Mouse (Mus musculus) hindbrain, embryonic 14.5 days (tissue): ENCODE results near the gene Jam3. TPM values are rescaled to one million over a fixed set of nuclear protein-coding genes. Genes with fewer than 3 reads are reported as not detected.

Experiments used
- ATAC-seq: fragments of 200-750 bp; cut with Nextera tagmentation; 2 replicates; pipeline ENCODE4 v1.8.0; 2017; ENCODE audit warnings: moderate number of reproducible peaks, mild to moderate bottlenecking, moderate TSS enrichment, moderate library complexity; ENCODE audit not compliant: low FRiP score
- DNase-seq: peaks from one replicate; pipeline ENCODE4 v3.0.0-alpha.2; 2015; ENCODE audit warnings: low spot score
- H3K27ac ChIP-seq: fragments of 300-500 bp; sonication (generic); 2 replicates; pipeline ENCODE4 v1.5.1; 2014; ENCODE audit warnings: mild to moderate bottlenecking, moderate library complexity
- H3K27me3 ChIP-seq: fragments of 300-500 bp; sonication (generic); 2 replicates; pipeline ENCODE4 v1.6.1; 2014; ENCODE audit warnings: mild to moderate bottlenecking, low read length, mixed read lengths; ENCODE audit not compliant: control insufficient read depth, insufficient read depth
- H3K36me3 ChIP-seq: fragments of 300-500 bp; sonication (generic); replicated peaks from 2 replicates; pipeline ENCODE4 v1.6.1; 2014; ENCODE audit not compliant: control insufficient read depth, insufficient read depth
- H3K4me1 ChIP-seq: fragments of 300-500 bp; sonication (generic); replicated peaks from 2 replicates; pipeline ENCODE4 v1.6.1; 2014; ENCODE audit warnings: antibody characterized with exemption, low read length, mixed read lengths; ENCODE audit not compliant: control insufficient read depth, insufficient read depth
- H3K4me2 ChIP-seq: fragments of 300-500 bp; sonication (generic); replicated peaks from 2 replicates; pipeline ENCODE4 v1.6.1; 2014; ENCODE audit warnings: mild to moderate bottlenecking, moderate library complexity
- H3K4me3 ChIP-seq: fragments of 300-500 bp; sonication (generic); replicated peaks from 2 replicates; pipeline ENCODE4 v1.5.1; 2014; ENCODE audit warnings: mild to moderate bottlenecking, low read length
- H3K9ac ChIP-seq: fragments of 300-500 bp; sonication (generic); 2 replicates; pipeline ENCODE4 v1.6.1; 2014
- H3K9me3 ChIP-seq: fragments of 300-500 bp; sonication (generic); 2 replicates; pipeline ENCODE4 v1.6.1; 2016; ENCODE audit warnings: low read length; ENCODE audit not compliant: control insufficient read depth
- WGBS: fragments of 180-500 bp; shearing (Covaris S2); extraction: QIAGEN DNeasy Blood & Tissue Kit; methylation state at CpG from one replicate; pipeline ENCODE4 v1.1.7; 2014; 5-methylcytosine and 5-hydroxymethylcytosine counted together
- polyA plus RNA-seq: library from polyadenylated mRNA; unstranded; fragments of >200 nt; fragmentation: Nextera tagmentation; extraction: Ambion mirVana; gene quantifications from 2 replicates; pipeline ENCODE4 v1.2.1, GENCODE M21; 2014

The Jam3 gene
- 44.5 and 46.1 TPM in 2 replicates for polyA plus RNA-seq

DNA sequence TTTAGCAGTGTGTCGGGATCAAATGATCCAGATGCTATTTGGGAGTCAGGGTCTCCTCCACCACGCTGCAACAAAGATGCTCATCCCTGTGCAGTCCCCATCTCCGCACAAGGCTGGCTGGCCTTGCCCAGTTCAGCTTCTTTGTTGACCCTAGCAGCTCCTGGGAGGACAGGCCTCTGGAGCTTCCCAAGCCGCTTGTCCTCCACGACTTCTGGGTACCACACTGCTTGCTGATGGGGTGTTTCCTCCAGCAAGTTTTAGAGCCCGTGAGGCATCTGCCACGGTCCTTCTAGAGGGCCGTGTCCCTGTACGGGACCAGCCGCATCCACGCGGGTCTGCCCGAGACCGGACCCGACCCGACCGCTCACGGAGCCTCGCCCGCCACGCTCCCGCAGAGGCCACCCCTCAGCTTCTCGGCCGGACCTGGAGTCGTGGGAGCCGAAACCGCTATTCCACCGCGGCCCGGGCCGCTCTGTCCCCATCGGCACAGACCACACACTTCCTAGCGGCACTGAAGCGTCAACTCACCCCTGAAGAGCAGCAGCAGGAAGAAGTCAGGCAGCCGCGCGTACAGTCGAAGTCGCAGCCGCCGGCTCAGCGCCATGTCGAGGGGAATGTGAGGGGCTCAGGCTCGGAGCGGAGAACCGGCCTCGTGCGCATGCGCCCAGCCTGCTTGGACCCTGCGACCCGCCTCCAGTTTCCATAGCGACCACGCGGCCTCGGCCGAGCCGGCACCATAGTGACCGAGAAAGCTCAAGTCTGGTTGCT, at the start of gene Jam3:
Gene Jam3, minus strand, starts transcription at position 659 of the 768 bp plus-strand sequence.
- H3K4me2 ChIP-seq = peak within 1 kb of the TSS; percentile 62
- no peaks in the 10 kb centered on the region for H3K9me3 ChIP-seq
- peak within 1 kb of the TSS; percentile 56 for H3K4me3 ChIP-seq
- H3K27me3 ChIP-seq = no peaks in the 10 kb centered on the region
- peak within 1 kb of the TSS; percentile 86 for H3K27ac ChIP-seq
- H3K9ac ChIP-seq = peak within 1 kb of the TSS; percentile 70
- ATAC-seq (peak; percentile 98), DNase-seq (peak; percentile 97)
- peaks cover 32% of the 10 kb centered on the region for H3K4me1 ChIP-seq
- H3K36me3 ChIP-seq = no peaks in the 10 kb centered on the region
- under 1% methylated on average over 57 of the region's 58 CpGs for WGBS

DNA sequence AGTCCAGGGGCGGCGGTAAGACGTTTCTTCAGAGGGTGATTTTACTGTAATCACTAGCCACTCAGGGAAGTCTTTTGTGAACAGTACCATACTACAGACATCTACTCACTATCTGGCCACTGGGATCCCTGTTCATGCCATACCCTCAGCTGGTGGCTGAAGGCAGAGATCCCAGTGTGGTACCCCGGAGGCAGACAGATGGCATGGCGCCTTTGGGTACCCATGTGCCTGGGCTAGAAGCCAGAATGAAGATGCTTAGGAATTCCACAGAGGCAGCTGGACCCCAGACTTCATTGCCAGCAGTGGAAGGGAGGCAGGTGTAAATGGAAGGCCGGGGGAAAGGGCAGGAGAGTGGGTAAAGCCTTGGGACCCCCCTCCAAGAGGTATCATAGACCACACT, 49.0 kb upstream of the Jam3 start:
- DNase-seq = no peak
- ATAC-seq = no peak
- H3K9ac ChIP-seq = no peak overlapping the region

DNA sequence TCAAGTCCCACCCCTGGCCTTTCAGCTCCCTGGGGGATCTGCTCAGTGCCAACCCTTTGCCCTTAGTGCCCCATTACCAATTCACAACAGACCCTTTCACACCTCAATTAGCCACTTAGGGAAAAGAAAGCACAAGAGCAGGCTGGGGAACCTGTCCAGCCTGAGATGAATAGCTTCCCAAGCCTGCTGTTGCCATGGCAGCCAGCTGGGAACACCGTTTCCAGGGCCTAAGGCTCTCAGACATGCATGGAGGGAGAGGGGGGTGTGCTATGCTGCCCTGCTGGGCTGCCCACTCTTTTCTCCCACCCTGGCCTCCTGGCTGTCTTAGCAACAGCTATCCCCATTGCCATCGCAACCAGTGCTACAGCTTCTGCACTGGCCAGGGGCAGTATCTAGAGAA, 47.9 kb upstream of the Jam3 start:
- Histone ChIP-seq H3K4me1 (peaks cover 30% of the 10 kb centered on the region), H3K4me3 (no peak overlapping the region), H3K27ac (peak overlapping the region; percentile 74), H3K36me3 (no peaks in the 10 kb centered on the region), H3K9me3 (no peaks in the 10 kb centered on the region), H3K9ac (no peak overlapping the region), H3K27me3 (no peaks in the 10 kb centered on the region), H3K4me2 (no peak overlapping the region)
- DNase-seq (peak; percentile 88), ATAC-seq (peak; percentile 97)
- WGBS = 3% methylated on average over 2 of the region's 2 CpGs

More for the DNA sequence above, 49.0 kb upstream of the Jam3 start:
- Histone ChIP-seq H3K9me3 (no peaks in the 10 kb centered on the region), H3K4me1 (peaks cover 30% of the 10 kb centered on the region), H3K27me3 (no peaks in the 10 kb centered on the region), H3K4me2 (no peak overlapping the region), H3K27ac (peak overlapping the region; percentile 74), H3K4me3 (no peak overlapping the region), H3K36me3 (no peaks in the 10 kb centered on the region)
- WGBS = 63% methylated on average over 6 of the region's 6 CpGs

DNA sequence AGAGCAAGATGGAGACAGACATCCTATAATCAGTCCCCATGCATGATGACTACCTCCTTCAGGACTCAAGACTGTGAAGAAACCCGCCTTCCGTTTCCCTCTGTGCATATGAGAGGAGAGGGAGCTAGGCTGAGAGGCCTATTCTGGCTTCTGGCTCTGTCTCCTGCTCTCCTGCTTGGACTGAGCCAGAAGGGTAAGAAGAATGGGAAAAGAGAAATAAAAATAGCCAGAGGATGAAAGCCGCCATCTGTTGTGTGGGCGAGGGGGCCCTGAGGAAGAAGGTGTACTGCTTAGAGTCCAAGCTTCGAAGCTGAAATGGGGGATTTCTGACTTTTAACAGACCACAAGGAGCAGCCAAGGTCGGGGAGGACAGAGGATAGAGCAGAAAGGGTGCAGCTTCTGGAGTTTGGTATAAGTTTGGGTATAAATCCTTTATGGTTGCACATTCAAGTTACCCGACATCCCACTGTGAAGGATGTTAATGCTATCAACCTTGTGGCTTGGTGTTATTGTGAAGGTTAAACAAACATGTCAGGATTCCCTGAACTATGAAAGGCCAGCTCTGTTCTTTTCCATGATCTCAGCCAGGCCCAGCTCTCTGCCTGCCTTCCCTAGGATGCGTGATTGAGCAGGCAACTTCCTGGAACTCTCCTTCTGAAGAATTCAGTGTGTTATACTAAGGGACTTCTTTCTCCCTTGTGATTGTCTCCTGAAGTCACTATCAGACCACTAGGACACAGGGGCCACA, 46.4 kb upstream of the Jam3 start:
- Histone ChIP-seq H3K9me3 (no peaks in the 10 kb centered on the region), H3K27ac (peak overlapping the region; percentile 44; the same call in 1 of the 2 replicates), H3K9ac (no peak overlapping the region), H3K4me3 (no peak overlapping the region), H3K36me3 (no peaks in the 10 kb centered on the region), H3K4me1 (peaks cover 30% of the 10 kb centered on the region), H3K27me3 (no peaks in the 10 kb centered on the region; the same call in 1 of the 2 replicates), H3K4me2 (no peak overlapping the region)
- DNase-seq (no peak), ATAC-seq (no peak)
- 82% methylated on average over 8 of the region's 8 CpGs for WGBS

DNA sequence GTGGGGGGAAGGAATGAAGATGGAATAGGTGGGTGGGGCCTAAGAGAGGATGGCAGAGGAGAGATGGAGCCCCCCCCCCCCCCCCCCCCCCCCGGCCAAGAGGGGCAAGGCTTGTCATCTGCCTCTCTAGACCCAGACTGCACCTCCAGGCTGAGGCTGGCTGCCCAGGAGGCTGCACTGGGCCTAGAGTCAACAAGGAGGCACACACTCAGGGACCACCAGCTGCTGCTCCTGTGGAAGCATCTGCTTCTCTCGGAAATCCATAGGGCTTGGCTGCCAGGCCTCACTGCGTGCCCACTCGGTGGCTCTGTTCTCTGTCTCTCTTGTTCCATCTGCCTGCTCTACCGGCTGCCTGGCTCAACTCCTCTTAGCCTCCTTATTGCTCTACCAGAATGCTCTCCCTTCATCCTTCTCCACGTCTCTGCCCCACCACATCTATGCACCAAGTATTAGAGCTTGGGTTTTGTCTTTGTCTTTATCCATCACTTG, 38.4 kb upstream of the Jam3 start:
- no peak overlapping the region for H3K4me3 ChIP-seq
- ATAC-seq = no peak
- no peaks in the 10 kb centered on the region for H3K9me3 ChIP-seq
- H3K4me2 ChIP-seq = no peak overlapping the region
- H3K9ac ChIP-seq = no peak overlapping the region
- WGBS = 51% methylated on average over 5 of the region's 6 CpGs
- H3K27ac ChIP-seq = no peak overlapping the region
- peaks cover 28% of the 10 kb centered on the region for H3K4me1 ChIP-seq
- H3K36me3 ChIP-seq = no peaks in the 10 kb centered on the region
- H3K27me3 ChIP-seq = no peaks in the 10 kb centered on the region; the same call in 1 of the 2 replicates
- no peak for DNase-seq

DNA sequence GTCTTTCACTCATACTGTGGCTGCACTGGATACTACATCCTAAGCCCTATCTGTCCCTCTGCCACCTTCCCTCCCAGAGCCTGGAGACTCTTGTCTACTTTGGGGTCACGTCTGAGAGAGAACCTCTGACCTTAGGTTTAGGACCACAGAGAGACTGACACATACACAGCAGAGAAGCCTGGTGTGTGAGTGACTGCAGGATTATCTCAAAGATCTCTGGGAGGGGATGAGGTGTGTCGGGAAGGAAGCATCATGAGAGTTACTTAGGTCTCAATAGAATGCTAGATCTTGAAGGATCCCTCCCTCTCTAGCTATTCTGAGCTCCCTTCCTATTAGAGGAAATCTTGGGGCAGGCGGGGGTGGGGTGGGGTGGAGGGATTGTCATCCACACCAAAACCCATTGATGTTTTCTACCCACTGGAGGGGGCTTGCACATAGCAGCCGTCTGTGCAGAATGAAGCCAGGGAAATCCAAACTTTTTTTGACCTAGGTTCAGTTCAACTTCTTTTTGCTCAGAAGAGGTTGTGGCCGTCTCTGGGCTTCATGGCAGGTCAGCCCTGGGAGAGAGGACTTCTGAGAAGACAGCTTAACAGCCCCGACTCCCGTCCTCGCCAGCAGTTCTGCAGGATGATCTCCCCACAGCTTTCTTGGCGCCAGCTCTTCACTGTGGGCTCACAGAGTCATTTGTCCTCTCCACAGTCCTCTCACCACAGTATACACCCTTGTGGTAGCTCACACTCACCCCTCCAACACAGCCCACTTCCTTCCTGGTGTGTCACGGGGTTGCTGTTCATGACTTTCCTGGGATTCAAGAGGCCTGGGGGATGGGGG, 37.8 kb upstream of the Jam3 start:
- no peak for DNase-seq
- Histone ChIP-seq H3K4me2 (peak overlapping the region; percentile 56; the same call in 1 of the 2 replicates), H3K9me3 (no peaks in the 10 kb centered on the region), H3K4me1 (peaks cover 28% of the 10 kb centered on the region), H3K9ac (no peak overlapping the region), H3K4me3 (no peak overlapping the region), H3K27me3 (no peaks in the 10 kb centered on the region; the same call in 1 of the 2 replicates), H3K36me3 (no peaks in the 10 kb centered on the region), H3K27ac (peak overlapping the region; percentile 78)
- ATAC-seq = no peak; the same call in 1 of the 2 replicates
- 60% methylated on average over 10 of the region's 10 CpGs for WGBS

DNA sequence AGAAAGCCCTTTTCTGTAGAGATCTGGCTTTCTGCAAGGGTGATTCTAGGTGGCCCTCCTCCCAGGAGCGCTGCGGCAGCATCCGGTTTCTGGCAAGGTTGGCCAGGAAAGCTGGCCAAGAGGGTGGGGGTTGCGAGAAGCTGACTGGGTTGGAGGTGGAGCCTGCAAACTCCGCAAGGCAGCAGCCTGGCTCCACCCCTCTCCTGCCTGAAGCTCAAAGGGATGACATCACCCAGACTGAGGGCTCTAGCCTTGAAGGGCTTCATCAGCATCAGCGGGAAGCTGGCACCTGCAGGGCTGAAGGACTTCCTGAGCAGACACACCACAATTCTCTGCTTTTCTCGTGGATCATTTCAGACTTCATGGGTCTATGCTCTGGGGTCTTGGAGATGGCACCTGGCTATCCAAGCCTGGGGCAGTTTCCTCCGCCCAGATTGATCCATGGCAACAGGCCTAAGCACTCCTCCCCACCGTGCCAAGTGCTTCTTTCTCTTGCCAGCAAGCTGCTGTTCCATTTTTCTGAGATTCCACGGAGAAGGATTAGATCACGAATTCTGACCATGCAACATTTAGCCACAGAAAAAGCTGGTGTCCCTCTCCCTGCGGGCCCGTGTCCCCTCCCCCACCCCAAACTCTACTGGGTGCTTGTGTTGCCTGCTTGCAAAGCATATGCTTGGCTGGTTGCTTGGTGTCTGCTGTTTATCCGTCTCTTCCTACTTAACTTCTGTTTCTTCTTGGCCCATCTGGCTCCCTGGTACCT, 37.0 kb upstream of the Jam3 start:
- peak; percentile 93 for ATAC-seq
- H3K4me1 ChIP-seq = peaks cover 28% of the 10 kb centered on the region
- peak overlapping the region; percentile 48 for H3K9ac ChIP-seq
- WGBS = 5% methylated on average over 14 of the region's 14 CpGs
- H3K36me3 ChIP-seq = no peaks in the 10 kb centered on the region
- peak overlapping the region; percentile 56 for H3K4me2 ChIP-seq
- no peaks in the 10 kb centered on the region; the same call in 1 of the 2 replicates for H3K27me3 ChIP-seq
- peak; percentile 78 for DNase-seq
- H3K4me3 ChIP-seq = peak overlapping the region; percentile 21
- peak overlapping the region; percentile 78 for H3K27ac ChIP-seq
- no peaks in the 10 kb centered on the region for H3K9me3 ChIP-seq

DNA sequence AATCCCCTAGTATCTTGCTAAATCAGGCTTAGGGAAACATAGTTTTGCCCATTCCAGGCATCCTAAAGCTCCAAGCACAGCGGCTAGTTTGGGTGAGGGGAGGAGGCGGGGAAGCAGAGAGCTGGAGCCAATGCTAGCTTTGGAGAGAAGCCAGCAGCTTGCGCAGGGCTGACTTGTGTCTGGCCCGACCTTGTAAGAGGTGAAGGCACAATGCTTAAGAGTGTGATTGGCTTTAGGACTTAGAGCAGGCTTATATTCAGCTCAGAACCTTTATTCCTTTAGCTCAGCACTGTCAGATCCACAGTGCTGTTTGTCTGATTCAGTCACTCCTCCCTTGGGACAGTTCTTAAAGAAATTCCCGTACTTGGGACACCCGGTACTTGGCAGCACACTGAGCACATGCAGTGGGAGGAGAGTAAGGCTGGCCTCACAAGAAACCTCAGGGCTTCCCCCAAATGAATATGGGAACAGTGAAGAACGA, 36.3 kb upstream of the Jam3 start:
- Histone ChIP-seq H3K4me3 (peak overlapping the region; percentile 21), H3K36me3 (no peaks in the 10 kb centered on the region), H3K9me3 (no peaks in the 10 kb centered on the region), H3K27me3 (no peaks in the 10 kb centered on the region), H3K4me2 (peak overlapping the region; percentile 56), H3K4me1 (peaks cover 28% of the 10 kb centered on the region), H3K27ac (peak overlapping the region; percentile 78), H3K9ac (peak overlapping the region; percentile 48)
- 6% methylated on average over 7 of the region's 7 CpGs for WGBS
- peak; percentile 73 for DNase-seq
- peak; percentile 59 for ATAC-seq
